Mouse (Mus musculus) lung, postnatal 0 days (tissue): ENCODE results near the gene Tomm34.

ENCODE experiments used
- CTCF ChIP-seq: IDR thresholded peaks from 2 replicates; pipeline ENCODE4 v1.5.1; 2016; ENCODE audit warnings: antibody characterized with exemption, mild to moderate bottlenecking
- EP300 ChIP-seq: IDR thresholded peaks from 2 replicates; pipeline ENCODE4 v1.6.1; 2016; ENCODE audit warnings: antibody characterized with exemption, mild to moderate bottlenecking, control low read depth

DNA sequence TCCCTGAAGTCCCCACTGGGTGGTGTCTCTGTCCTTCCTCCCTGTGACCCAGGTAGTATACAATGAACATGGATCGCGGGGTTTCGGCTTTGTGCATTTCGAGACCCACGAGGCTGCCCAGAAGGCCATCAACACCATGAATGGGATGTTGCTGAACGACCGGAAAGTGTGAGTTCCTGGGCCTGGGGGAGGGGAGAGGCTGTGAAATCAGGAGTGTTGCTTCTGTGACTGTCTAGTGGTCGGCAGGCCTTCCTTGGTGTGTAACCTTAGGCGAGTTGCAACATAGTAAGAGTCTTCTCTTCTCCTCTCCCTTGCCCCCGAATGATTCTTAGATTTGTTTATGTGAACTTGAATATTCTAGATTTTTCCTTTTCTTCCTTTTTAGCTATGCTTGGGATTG, 39.8 kb downstream of the Tomm34 start:
- TF ChIP-seq CTCF (no peak), EP300 (no peak)
